Comparison of ENCODE assay signal across 25 mouse cellular contexts in the genomic region with DNA sequence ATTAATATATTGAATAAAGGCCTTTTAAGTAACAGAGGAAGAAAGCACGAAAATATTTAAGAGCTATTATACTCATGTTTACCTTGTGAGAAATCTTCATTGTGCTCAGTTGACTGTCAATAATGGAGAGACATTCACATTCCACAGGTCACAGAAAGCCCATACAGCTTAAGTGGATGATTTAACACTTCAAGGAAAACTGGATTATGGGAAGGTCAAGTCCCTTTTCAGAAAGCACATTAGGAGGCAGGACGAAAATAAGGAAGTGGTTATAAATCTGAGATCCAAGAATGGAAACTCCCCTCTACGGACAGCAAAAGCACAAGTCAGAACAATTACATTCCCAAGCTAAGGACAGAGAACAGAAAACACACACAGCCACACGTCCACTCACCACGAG. TPM values are rescaled to one million over a fixed set of nuclear protein-coding genes. Genes with fewer than 3 reads are reported as not detected.
DNase-seq lines count a peak whose midpoint lies in the region; ATAC-seq and TF ChIP-seq lines count a peak whose summit lies in the region.
"Had no signal": no experiment of that assay in that cellular context is flagged by ENCODE, and none has a peak within 500 bp of the region (broad histone marks: within the 10 kb centered on the region; RNA-seq: fewer than 3 reads in every experiment).

No protein-coding gene starts in this region.

- no peak for TF ChIP-seq RAD21 in CH12.LX (IDR thresholded peaks at IDR 0.05; ENCODE audit: low read depth, low read length)

- TF ChIP-seq EP300 in CH12.LX (IDR thresholded peaks at IDR 0.05; ENCODE audit: low read length): peak; percentile 27; the same call in 1 of the 2 replicates

- TF ChIP-seq CTCF in kidney, postnatal 0 days (IDR thresholded peaks at IDR 0.05; ENCODE audit: low read depth): no peak
- no peak for TF ChIP-seq CTCF in CH12.LX (conservative IDR thresholded peaks at IDR 0.05 in 1 of 2, IDR thresholded peaks at IDR 0.05 in 1 of 2; ENCODE audit: low read depth in 2 of 2, low read length in 2 of 2)
- no peak for TF ChIP-seq CTCF in embryonic fibroblast, embryonic 13.5 days (IDR thresholded peaks at IDR 0.05; ENCODE audit: borderline replicate concordance, insufficient read depth, low read length)

- H3K27ac ChIP-seq in kidney, postnatal 0 days: peak overlapping the region; percentile 78
- H3K27ac ChIP-seq in CH12.LX (ENCODE audit: insufficient read depth, low read depth): no peak overlapping the region
- peak overlapping the region; percentile 84 for H3K27ac ChIP-seq in embryonic fibroblast, embryonic 13.5 days (ENCODE audit: insufficient read depth, low read length)
- H3K27ac ChIP-seq in heart, embryonic 12.5 days (ENCODE audit: poor library complexity, severe bottlenecking): no peak overlapping the region
- H3K27ac ChIP-seq: embryonic facial prominence, embryonic 12.5 days; liver, embryonic 14.5 days; neural tube, embryonic 13.5 days had no signal

- no peak overlapping the region for H3K4me3 ChIP-seq in kidney, postnatal 0 days (replicated peaks; ENCODE audit: low read depth, low read length)
- no peak overlapping the region for H3K4me3 ChIP-seq in CH12.LX (replicated peaks in 1 of 3; ENCODE audit: low read depth in 2 of 3, low read length in 2 of 3, poor library complexity in 1 of 3)
- no peak overlapping the region for H3K4me3 ChIP-seq in embryonic fibroblast, embryonic 13.5 days (ENCODE audit: insufficient read depth, low read length)
- H3K4me3 ChIP-seq in heart, embryonic 12.5 days: no peak overlapping the region
- H3K4me3 ChIP-seq: embryonic facial prominence, embryonic 12.5 days; limb, embryonic 15.5 days; neural tube, embryonic 13.5 days had no signal

- no peak for ATAC-seq in kidney, postnatal 0 days (replicated peaks; ENCODE audit: low FRiP score, low read depth)
- ATAC-seq in heart, embryonic 12.5 days (ENCODE audit: insufficient number of reproducible peaks, low FRiP score): no peak
- ATAC-seq: forebrain, embryonic 14.5 days had no signal

- no peak for TF ChIP-seq POLR2A in CH12.LX (IDR thresholded peaks at IDR 0.05; ENCODE audit: low read depth, low read length)
- TF ChIP-seq POLR2A in embryonic fibroblast, embryonic 13.5 days (IDR thresholded peaks at IDR 0.05; ENCODE audit: low read depth, low read length): no peak

- peaks cover 26% of the 10 kb centered on the region for H3K4me1 ChIP-seq in kidney, postnatal 0 days (replicated peaks; ENCODE audit: insufficient read depth, low read length)
- H3K4me1 ChIP-seq in CH12.LX (ENCODE audit: control insufficient read depth in 1 of 2, insufficient read depth in 2 of 2): peaks cover 3 to 15% of the 10 kb centered on the region in 2 experiments
- H3K4me1 ChIP-seq in embryonic fibroblast, embryonic 13.5 days (ENCODE audit: control insufficient read depth, insufficient read depth, low read length): peaks cover 20% of the 10 kb centered on the region
- H3K4me1 ChIP-seq in heart, embryonic 12.5 days (replicated peaks): peaks cover 25% of the 10 kb centered on the region

- no peak overlapping the region for H3K4me2 ChIP-seq in kidney, postnatal 0 days (ENCODE audit: low read length)
- no peak overlapping the region for H3K4me2 ChIP-seq in CH12.LX (ENCODE audit: insufficient read depth, low read depth, poor library complexity, severe bottlenecking)
- H3K4me2 ChIP-seq in heart, embryonic 12.5 days: no peak overlapping the region
- H3K4me2 ChIP-seq: embryonic facial prominence, embryonic 12.5 days; heart, embryonic 11.5 days; neural tube, embryonic 13.5 days had no signal

- DNase-seq in embryo, embryonic 10.5 days (ENCODE audit: low spot score): peak; percentile 20
- no peak for DNase-seq in embryo, embryonic 11 days
- peak; percentile 90 for DNase-seq in kidney, postnatal 0 days (ENCODE audit: low spot score)
- DNase-seq in kidney, postnatal 36 days: no peak
- DNase-seq in CH12.LX (ENCODE audit: extremely low read depth): no peak
- DNase-seq in natural killer cell, adult 2 months (ENCODE audit: low spot score in 2 of 2): no peak
- DNase-seq: adrenal gland, postnatal 25 days; cerebellum, adult 9-10 months; gastrocnemius, postnatal 10 days; heart, adult 11 months; heart, postnatal 10 days; kidney, adult 11 months; left cerebral cortex, postnatal 4 days; lung, postnatal 10 days; midbrain, embryonic 14.5 days; thymus, adult 2 months; thymus, postnatal 4 days had no signal

- H3K9ac ChIP-seq in kidney, postnatal 0 days (ENCODE audit: low read depth, low read length): no peak overlapping the region
- H3K9ac ChIP-seq in CH12.LX (ENCODE audit: insufficient read depth, low read depth): no peak overlapping the region
- H3K9ac ChIP-seq in heart, embryonic 12.5 days: no peak overlapping the region
- H3K9ac ChIP-seq: embryonic facial prominence, embryonic 12.5 days; limb, embryonic 15.5 days; liver, embryonic 14.5 days; neural tube, embryonic 13.5 days had no signal

- dilution Hi-C loops in CH12.LX (cut with MboI; ENCODE audit: extremely low pct_ligation_motif_present, extremely low pct_unique_long_range_greater_than_20kb, low sequenced_read_pairs): no loop called here

- WGBS in kidney, postnatal 0 days: 28% methylated on average over 5 of the region's 5 CpGs
- 56% methylated on average over 5 of the region's 5 CpGs for WGBS in heart, embryonic 12.5 days

- H3K9me3 ChIP-seq in kidney, postnatal 0 days (replicated peaks; ENCODE audit: low read length): no peaks in the 10 kb centered on the region
- no peaks in the 10 kb centered on the region for H3K9me3 ChIP-seq in CH12.LX (replicated peaks; ENCODE audit: low read length)
- no peaks in the 10 kb centered on the region for H3K9me3 ChIP-seq in heart, embryonic 12.5 days (replicated peaks)
- H3K9me3 ChIP-seq: embryonic facial prominence, embryonic 12.5 days; limb, embryonic 15.5 days; neural tube, embryonic 13.5 days had no signal

- H3K36me3 ChIP-seq in kidney, postnatal 0 days (ENCODE audit: insufficient read depth, low read length): 0 out of 2 replicates have a peak, but pooled peaks cover 2% of the 10 kb centered on the region
- H3K36me3 ChIP-seq in CH12.LX (replicated peaks in 1 of 2; ENCODE audit: control insufficient read depth in 1 of 2, insufficient read depth in 1 of 2, low read length in 1 of 2): peaks cover 0 to 23% of the 10 kb centered on the region in 2 experiments
- no peaks in the 10 kb centered on the region for H3K36me3 ChIP-seq in heart, embryonic 12.5 days
- H3K36me3 ChIP-seq: limb, embryonic 15.5 days; neural tube, embryonic 13.5 days had no signal

- H3K27me3 ChIP-seq in kidney, postnatal 0 days (ENCODE audit: insufficient read depth, low read length): no peaks in the 10 kb centered on the region
- H3K27me3 ChIP-seq in CH12.LX (replicated peaks): no peaks in the 10 kb centered on the region
- H3K27me3 ChIP-seq in heart, embryonic 12.5 days (replicated peaks): peaks cover 38% of the 10 kb centered on the region
- H3K27me3 ChIP-seq: embryonic facial prominence, embryonic 12.5 days; limb, embryonic 15.5 days; neural tube, embryonic 13.5 days had no signal

- in situ Hi-C loops in CH12.LX (cut with MboI; ENCODE audit: low pct_ligation_motif_present, low pct_unique_long_range_greater_than_20kb, low sequenced_read_pairs): no loop called here

- no peaks in the 10 kb centered on the region for H3K79me2 ChIP-seq in CH12.LX (replicated peaks; ENCODE audit: control insufficient read depth, extremely low read depth, insufficient read depth, poor library complexity, severe bottlenecking)

TF ChIP-seq in CH12.LX, 34 proteins besides CTCF, POLR2A, EP300 and RAD21:
- TF ChIP-seq TCF12 (IDR thresholded peaks at IDR 0.05; ENCODE audit: low read depth, low read length) (no peak), HCFC1 (IDR thresholded peaks at IDR 0.05; ENCODE audit: low read depth, low read length) (no peak), POLR2AphosphoS2 (IDR thresholded peaks at IDR 0.05; ENCODE audit: low read depth, low read length) (no peak), IRF4 (IDR thresholded peaks at IDR 0.05; ENCODE audit: low read depth, low read length) (no peak), KAT2A (IDR thresholded peaks at IDR 0.05; ENCODE audit: insufficient replicate concordance, low read length) (no peak), MAZ (IDR thresholded peaks at IDR 0.05; ENCODE audit: low read depth, low read length) (no peak), JUND (conservative IDR thresholded peaks at IDR 0.05; ENCODE audit: low read depth, low read length) (no peak), MAX (IDR thresholded peaks at IDR 0.05; ENCODE audit: low read length) (no peak), MXI1 (IDR thresholded peaks at IDR 0.05; ENCODE audit: low read depth, low read length) (no peak), E2F4 (IDR thresholded peaks at IDR 0.05; ENCODE audit: insufficient replicate concordance, low read depth, low read length) (no peak), ELF1 (IDR thresholded peaks at IDR 0.05; ENCODE audit: low read depth, low read length) (no peak), PAX5 (IDR thresholded peaks at IDR 0.05; ENCODE audit: low read length) (no peak), JUN (IDR thresholded peaks at IDR 0.05; ENCODE audit: insufficient read depth, low read depth, low read length) (no peak), SMC3 (IDR thresholded peaks at IDR 0.05; ENCODE audit: low read depth, low read length) (no peak), ETS1 (conservative IDR thresholded peaks at IDR 0.05; ENCODE audit: low read depth, low read length) (no peak), NRF1 (IDR thresholded peaks at IDR 0.05; ENCODE audit: low read depth, low read length) (no peak), ZKSCAN1 (IDR thresholded peaks at IDR 0.05; ENCODE audit: borderline replicate concordance, low read depth, low read length) (no peak)

RNA-seq across cellular contexts. Expression of a gene that starts 41.5 kb away (rescaled TPM):
- 38.5 and 42.4 TPM in 2 replicates for polyA plus RNA-seq in kidney, postnatal 0 days (2015; fragmentation: Nextera tagmentation; extraction: Ambion mirVana)
- 7.5 and 8.9 TPM in 2 replicates for total RNA-seq in CH12.LX (2012; rRNA removed)
- total RNA-seq in CH12.LX (2014; rRNA removed): 9.6 and 10.5 TPM in 2 replicates
- 14.1 and 14.9 TPM in 2 replicates for polyA plus RNA-seq in CH12.LX (2012; ENCODE audit: insufficient read length, low read depth)
- 134 and 136 TPM in 2 replicates for polyA plus RNA-seq in embryonic fibroblast, embryonic 13.5 days (2011; ENCODE audit: insufficient read length, low read depth, missing spikeins)
- 25.6 and 27.5 TPM in 2 replicates for polyA plus RNA-seq in heart, embryonic 12.5 days (2016; fragmentation: Nextera tagmentation; extraction: Ambion mirVana)

Comparison
In these comparisons a context has a peak if more than half of its experiments do, and no peak if none do; other contexts are left out.
1. DNase-seq: peak in embryo, embryonic 10.5 days (single experiment) and kidney, postnatal 0 days (single experiment); none in embryo, embryonic 11 days (single experiment), kidney, postnatal 36 days (0 of 2), CH12.LX (single experiment) and natural killer cell, adult 2 months (0 of 2).
2. H3K27ac ChIP-seq: peak in kidney, postnatal 0 days (single experiment) and embryonic fibroblast, embryonic 13.5 days (single experiment); none in CH12.LX (single experiment) and heart, embryonic 12.5 days (single experiment).